Mouse (Mus musculus) myocyte (in vitro differentiated cells): Measurements from ENCODE around the gene Prkcsh.

ENCODE experiments used
- MAX ChIP-seq: IDR thresholded peaks from one replicate; pipeline ENCODE4 v1.6.1; 2011; ENCODE audit warnings: low read depth, mild to moderate bottlenecking, control low read depth
- MYOG ChIP-seq, 3 experiments: IDR thresholded peaks; one replicate each; pipeline ENCODE4 v1.6.1; 2011; ENCODE audit warnings: control low read depth in 2 of 3, low read depth in 2 of 3, mild to moderate bottlenecking in 2 of 3; ENCODE audit not compliant: insufficient read length in 2 of 3, control insufficient read depth in 1 of 3, insufficient read depth in 1 of 3
- POLR2A ChIP-seq: IDR thresholded peaks from one replicate; pipeline ENCODE4 v1.6.1; 2011; ENCODE audit warnings: low read depth, mild to moderate bottlenecking, control low read depth, moderate library complexity; ENCODE audit not compliant: insufficient read length
- USF1 ChIP-seq: IDR thresholded peaks from one replicate; pipeline ENCODE4 v1.6.1; 2011; ENCODE audit warnings: low read depth, mild to moderate bottlenecking, control low read depth, moderate library complexity

GRCm38 (mm10) chr9:22011055-22011454 is 8.4 kb downstream of the Prkcsh start:
- TF ChIP-seq POLR2A (no peak), USF1 (no peak), MAX (no peak), MYOG (IDR thresholded peaks at IDR 0.05; ENCODE audit: control insufficient read depth in 1 of 3, insufficient read depth in 1 of 3, insufficient read length in 2 of 3, low read depth in 2 of 3) (no peak)
